Mouse (Mus musculus) hindbrain, postnatal 0 days (tissue): Measurements from ENCODE around the gene Mcrip1. TPM values are rescaled to one million over a fixed set of nuclear protein-coding genes. Genes with fewer than 3 reads are reported as not detected.

ENCODE experiments used
- ATAC-seq: fragments of 200-750 bp; cut with Nextera tagmentation; 2 replicates; pipeline ENCODE4 v1.8.0; 2017; ENCODE audit warnings: mild to moderate bottlenecking, moderate TSS enrichment, moderate library complexity
- DNase-seq: peaks from one replicate; pipeline ENCODE4 v3.0.0-alpha.2; 2015; ENCODE audit warnings: low spot score
- H3K27ac ChIP-seq: fragments of 300-500 bp; sonication (generic); 2 replicates; pipeline ENCODE4 v1.5.1; 2014; ENCODE audit warnings: mild to moderate bottlenecking
- H3K27me3 ChIP-seq: fragments of 300-500 bp; sonication (generic); 2 replicates; pipeline ENCODE4 v1.6.1; 2014; ENCODE audit warnings: low read length, mixed read lengths; ENCODE audit not compliant: insufficient read depth
- H3K36me3 ChIP-seq: fragments of 300-500 bp; sonication (generic); 2 replicates; pipeline ENCODE4 v1.6.1; 2014; ENCODE audit warnings: low read length, mixed read lengths; ENCODE audit not compliant: insufficient read depth
- H3K4me1 ChIP-seq: fragments of 300-500 bp; sonication (generic); 2 replicates; pipeline ENCODE4 v1.6.1; 2014; ENCODE audit warnings: antibody characterized with exemption, low read length, mixed read lengths; ENCODE audit not compliant: insufficient read depth
- H3K4me2 ChIP-seq: fragments of 300-500 bp; sonication (generic); 2 replicates; pipeline ENCODE4 v1.6.1; 2014; ENCODE audit warnings: low read depth, mild to moderate bottlenecking, low read length, moderate library complexity, mixed read lengths
- H3K4me3 ChIP-seq: fragments of 300-500 bp; sonication (generic); 2 replicates; pipeline ENCODE4 v1.5.1; 2014; ENCODE audit warnings: low read length
- H3K9ac ChIP-seq: fragments of 300-500 bp; sonication (generic); replicated peaks from 2 replicates; pipeline ENCODE4 v1.6.1; 2014; ENCODE audit warnings: mild to moderate bottlenecking, low read length, moderate library complexity, mixed read lengths
- H3K9me3 ChIP-seq: fragments of 300-500 bp; sonication (generic); 2 replicates; pipeline ENCODE4 v1.6.1; 2016; ENCODE audit warnings: low read length, mixed read lengths
- CTCF ChIP-seq: IDR thresholded peaks from 2 replicates; pipeline ENCODE4 v1.5.1; 2016; ENCODE audit warnings: antibody characterized with exemption, control low read depth, low read depth
- WGBS: fragments of 180-500 bp; shearing (Covaris S2); extraction: QIAGEN DNeasy Blood & Tissue Kit; methylation state at CpG from one replicate; pipeline ENCODE4 v1.1.7; 2014; 5-methylcytosine and 5-hydroxymethylcytosine counted together
- polyA plus RNA-seq: library from polyadenylated mRNA; unstranded; fragments of >200 nt; fragmentation: Nextera tagmentation; extraction: Ambion mirVana; gene quantifications from 2 replicates; pipeline ENCODE4 v1.2.1, GENCODE M21; 2015
- total RNA-seq: library from RNA; depleted of rRNA; stranded (reverse); fragments of >200 nt; gene quantifications from 2 replicates; pipeline ENCODE4 v1.2.3, GENCODE M21; 2014

Gene Mcrip1
- total and polyA plus RNA-seq, 2 experiments from 2014 or later, result 144 to 257 TPM

- peak overlapping the region; percentile 93 for H3K4me3 ChIP-seq
- peak overlapping the region; percentile 77 for H3K9ac ChIP-seq
- H3K4me2 ChIP-seq, result peak overlapping the region; percentile 90
- H3K9me3 ChIP-seq, result no peaks in the 10 kb centered on the region
- no peak for TF ChIP-seq CTCF
- H3K27me3 ChIP-seq, result no peaks in the 10 kb centered on the region
- ATAC-seq (peak; percentile 4; the same call in 1 of the 2 replicates), DNase-seq (no peak)
- peaks cover 31% of the 10 kb centered on the region for H3K36me3 ChIP-seq
- H3K4me1 ChIP-seq, result peaks cover 13% of the 10 kb centered on the region
- WGBS, result under 1% methylated on average over 23 of the region's 23 CpGs
- peak overlapping the region; percentile 90 for H3K27ac ChIP-seq
Observed at GRCm38 (mm10) chr11:120573585-120574277, 24.2 kb upstream of the Mcrip1 start.

- H3K4me1 ChIP-seq, result peaks cover 13% of the 10 kb centered on the region
- H3K9me3 ChIP-seq, result no peaks in the 10 kb centered on the region
- H3K4me3 ChIP-seq, result peak within 1 kb of the TSS; percentile 93
- H3K36me3 ChIP-seq, result peaks cover 31% of the 10 kb centered on the region
- H3K27me3 ChIP-seq, result no peaks in the 10 kb centered on the region
- peak within 1 kb of the TSS; percentile 90 for H3K27ac ChIP-seq
- DNase-seq (peak; percentile 100), ATAC-seq (peak; percentile 98)
- 2% methylated on average over 93 of the region's 94 CpGs for WGBS
- H3K4me2 ChIP-seq, result peak within 1 kb of the TSS; percentile 90
- no peak for TF ChIP-seq CTCF
- peak within 1 kb of the TSS; percentile 77 for H3K9ac ChIP-seq
Observed at GRCm38 (mm10) chr11:120572752-120573584, 23.4 kb upstream of the Mcrip1 start, which contains the start of gene P4hb. TSS of gene P4hb (minus strand) at chr11:120573253.

- DNase-seq (no peak), ATAC-seq (peak; percentile 14)
- Histone ChIP-seq H3K36me3 (peaks cover 31% of the 10 kb centered on the region; the same call in 1 of the 2 replicates), H3K27ac (peak overlapping the region; percentile 80), H3K9ac (peak overlapping the region; percentile 67), H3K4me3 (peak overlapping the region; percentile 93), H3K4me1 (peaks cover 13% of the 10 kb centered on the region), H3K27me3 (no peaks in the 10 kb centered on the region), H3K4me2 (peak overlapping the region; percentile 86), H3K9me3 (no peaks in the 10 kb centered on the region)
- peak; percentile 21; the same call in 1 of the 2 replicates for TF ChIP-seq CTCF
- WGBS, result 1% methylated on average over 23 of the region's 24 CpGs
Observed at GRCm38 (mm10) chr11:120572417-120572751, 22.9 kb upstream of the Mcrip1 start.

- H3K4me1 ChIP-seq, result peaks cover 13% of the 10 kb centered on the region
- 14% methylated on average over 11 of the region's 11 CpGs for WGBS
- peak overlapping the region; percentile 80 for H3K27ac ChIP-seq
Observed at GRCm38 (mm10) chr11:120571754-120572416, 22.4 kb upstream of the Mcrip1 start.

GRCm38 (mm10) chr11:120571122-120571521 is 21.6 kb upstream of the Mcrip1 start:
- Histone ChIP-seq H3K9ac (0 out of 2 replicates have a peak overlapping the region, but pooled peaks have one; percentile 67), H3K36me3 (peaks cover 42% of the 10 kb centered on the region; the same call in 1 of the 2 replicates), H3K4me3 (0 out of 2 replicates have a peak overlapping the region, but pooled peaks have one; percentile 93), H3K9me3 (no peaks in the 10 kb centered on the region), H3K27me3 (no peaks in the 10 kb centered on the region), H3K4me1 (peaks cover 13% of the 10 kb centered on the region), H3K4me2 (peak overlapping the region; percentile 86), H3K27ac (no peak overlapping the region)
- 77% methylated on average over 3 of the region's 3 CpGs for WGBS
- ATAC-seq, result no peak
- no peak for DNase-seq
- TF ChIP-seq CTCF, result no peak

More at GRCm38 (mm10) chr11:120571754-120572416, 22.4 kb upstream of the Mcrip1 start:
- H3K9me3 ChIP-seq, result no peaks in the 10 kb centered on the region
- H3K9ac ChIP-seq, result peak overlapping the region; percentile 67
- no peaks in the 10 kb centered on the region for H3K27me3 ChIP-seq
- no peak for ATAC-seq
- H3K36me3 ChIP-seq, result peaks cover 34% of the 10 kb centered on the region; the same call in 1 of the 2 replicates
- no peak for TF ChIP-seq CTCF
- peak overlapping the region; percentile 86 for H3K4me2 ChIP-seq
- DNase-seq, result no peak
- peak overlapping the region; percentile 93 for H3K4me3 ChIP-seq

GRCm38 (mm10) chr11:120568324-120568723 is 18.8 kb upstream of the Mcrip1 start:
- H3K9ac ChIP-seq, result no peak overlapping the region
- WGBS, result 95% methylated on average over 6 of the region's 6 CpGs

More at GRCm38 (mm10) chr11:120568324-120568723, 18.8 kb upstream of the Mcrip1 start:
- ATAC-seq (no peak), DNase-seq (no peak)
- Histone ChIP-seq H3K27ac (no peak overlapping the region), H3K36me3 (peaks cover 68% of the 10 kb centered on the region), H3K27me3 (no peaks in the 10 kb centered on the region), H3K9me3 (no peaks in the 10 kb centered on the region), H3K4me3 (no peak overlapping the region), H3K4me1 (peaks cover 10% of the 10 kb centered on the region; the same call in 1 of the 2 replicates), H3K4me2 (no peak overlapping the region)
- TF ChIP-seq CTCF, result no peak
